Mouse (Mus musculus) adrenal gland (tissue): Measurements from ENCODE around the gene Tcaf1.

ENCODE experiments used
- intact Hi-C: fragments of 180-260 bp; cut with DNase I; formaldehyde crosslinking; loops from one replicate; pipeline ENCODE4 v1.15.1; 2025
- long read RNA-seq, 2 experiments: library from polyadenylated mRNA; unstranded; transcript quantifications; one replicate each; pipeline ENCODE4 v2.0.0; 2020; ENCODE audit warnings: borderline replicate concordance in 1 of 2; ENCODE audit not compliant: insufficient replicate concordance in 1 of 2

The Tcaf1 gene
- long read RNA-seq, experiment 1, full-length matches to known transcripts: 15 of 39 reads
- long read RNA-seq, experiment 1, partial matches to known transcripts: 11 of 39 reads
- long read RNA-seq, experiment 1, other reads (novel, unspliced or antisense): 13 of 39 reads
- long read RNA-seq, experiment 2, full-length matches to known transcripts: 22 of 63 reads
- long read RNA-seq, experiment 2, partial matches to known transcripts: 18 of 63 reads
- long read RNA-seq, experiment 2, other reads (novel, unspliced or antisense): 23 of 63 reads

DNA sequence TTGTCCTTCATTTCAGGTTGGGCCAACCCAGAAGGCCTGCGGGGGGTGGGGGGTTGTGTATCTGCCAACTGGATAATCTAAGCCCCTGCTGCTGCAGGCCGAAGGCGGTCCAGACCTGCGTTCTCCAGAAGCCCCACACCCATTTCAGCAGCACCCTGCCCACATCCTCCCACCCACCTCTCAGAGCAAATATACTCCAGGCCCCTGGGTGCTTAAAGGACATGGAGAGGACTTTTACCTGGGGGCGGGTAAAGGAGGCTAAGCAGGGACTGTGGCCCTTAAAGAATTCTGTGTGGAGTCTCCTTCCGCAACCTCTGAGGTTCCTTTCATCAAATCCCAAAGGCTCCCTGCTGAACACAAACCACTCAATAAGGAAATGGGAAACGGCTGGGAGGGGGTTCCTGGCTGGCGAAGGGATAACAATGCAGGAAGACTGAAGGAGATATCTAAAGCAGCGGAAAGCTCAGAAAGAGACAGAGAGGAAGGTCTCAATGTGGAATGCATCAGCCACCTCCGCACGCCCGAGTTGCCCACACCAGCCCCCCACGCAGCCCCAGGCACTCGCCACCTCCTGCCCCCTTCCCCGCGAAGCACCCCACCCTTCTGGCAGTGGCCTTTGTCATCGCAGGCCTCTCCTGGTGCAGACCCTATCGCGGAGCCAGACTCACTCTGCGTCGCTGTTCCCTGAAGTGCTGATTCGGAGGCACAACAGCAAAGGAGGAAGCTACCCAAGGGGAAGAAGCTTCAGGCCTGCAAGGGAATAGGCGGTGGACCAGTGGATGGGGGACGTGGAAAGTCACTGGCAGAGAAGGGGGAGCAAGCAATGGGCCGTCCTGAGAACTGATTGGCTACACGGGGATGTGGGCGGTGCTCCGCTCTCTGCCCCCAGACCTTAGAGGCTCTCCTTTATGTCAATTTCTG is at the start of gene Tcaf1:
Gene Tcaf1 (minus strand): TSS at position 798 of the 921 bp plus-strand sequence.
- intact Hi-C loops: no loop called here

DNA sequence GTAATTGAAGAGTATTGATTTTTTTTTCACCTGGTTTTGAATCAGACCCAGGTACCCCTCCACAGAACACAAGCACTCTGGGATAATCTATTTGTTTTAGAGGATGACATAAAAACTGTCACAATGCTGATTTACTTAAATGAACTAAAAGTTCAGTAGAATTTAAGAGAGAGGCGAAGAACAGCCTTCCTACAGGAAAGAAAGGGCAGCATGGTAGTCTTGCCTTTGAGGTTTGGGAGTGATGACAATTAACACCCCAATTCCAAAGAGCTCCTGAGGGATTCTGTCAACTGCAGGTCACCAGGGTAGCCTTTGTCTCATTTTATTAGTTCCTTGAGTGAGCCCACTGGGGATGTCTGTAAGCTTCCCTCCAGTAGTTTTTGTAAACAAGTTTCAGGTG is 46.2 kb upstream of the Tcaf1 start, which contains the start of gene Olfr38:
Gene Olfr38 (plus strand): TSS at position 301 of the 400 bp plus-strand sequence.
- intact Hi-C loops: no loop called here

DNA sequence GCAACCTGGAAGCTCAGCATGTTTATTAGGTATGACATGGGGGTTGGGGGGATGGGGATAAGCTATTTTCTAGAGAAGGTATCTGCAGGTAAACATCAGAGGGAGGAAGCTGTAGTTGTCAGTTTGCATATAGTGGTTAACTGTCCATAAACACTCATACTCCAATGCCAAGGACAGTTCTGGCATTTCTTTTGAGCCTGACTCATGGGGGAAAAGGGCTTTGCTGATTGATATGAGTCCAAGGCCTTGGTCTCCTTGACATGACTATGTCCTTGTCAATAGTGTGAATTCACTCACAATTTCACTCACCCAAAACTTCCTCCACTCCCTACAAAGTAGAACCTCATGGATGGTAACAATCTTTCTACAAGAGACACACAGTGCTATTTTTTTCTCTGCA is 38.0 kb upstream of the Tcaf1 start:
- intact Hi-C loops: no loop called here

DNA sequence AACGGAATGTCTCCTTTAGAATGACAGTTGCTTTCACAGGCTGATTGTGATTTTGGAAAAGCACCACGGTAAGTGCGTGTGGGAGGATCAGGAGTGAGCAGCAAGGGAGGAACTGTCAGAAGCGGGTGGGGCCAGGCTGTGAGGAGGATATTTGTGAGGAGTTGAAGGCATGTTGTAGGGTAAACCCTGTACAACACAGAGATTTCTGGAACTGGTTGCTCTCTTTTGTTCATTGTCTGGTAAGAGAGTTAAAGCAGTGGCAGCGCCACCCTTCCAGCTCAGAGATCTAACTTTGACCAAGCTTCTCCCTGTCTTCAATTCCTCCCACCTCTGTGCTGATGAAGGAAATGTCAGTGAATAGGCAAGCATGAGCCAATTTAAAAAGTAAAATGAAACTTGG is 32.4 kb upstream of the Tcaf1 start:
- intact Hi-C loops: no loop called here

DNA sequence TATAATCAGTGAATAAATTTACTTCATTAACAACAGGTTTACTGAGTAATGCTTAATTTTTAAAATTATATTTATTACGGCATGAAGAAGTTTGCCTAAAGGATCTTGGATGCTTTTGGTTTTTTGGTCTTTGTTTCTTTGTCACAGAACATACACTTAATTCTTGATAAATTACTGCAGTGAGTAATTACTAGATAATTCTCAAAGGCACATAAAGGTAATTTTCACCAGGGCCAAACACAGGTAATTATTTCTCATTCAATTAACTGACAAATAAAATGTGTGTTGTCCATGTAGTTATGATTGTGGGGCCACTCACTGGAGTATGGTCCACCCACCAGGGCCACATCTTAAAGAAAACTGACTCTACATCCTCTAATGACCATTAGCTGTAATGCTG is 29.2 kb upstream of the Tcaf1 start, which contains the start of gene Olfr453:
Gene Olfr453 (plus strand): TSS at position 301 of the 400 bp plus-strand sequence.
- intact Hi-C loops: no loop called here

DNA sequence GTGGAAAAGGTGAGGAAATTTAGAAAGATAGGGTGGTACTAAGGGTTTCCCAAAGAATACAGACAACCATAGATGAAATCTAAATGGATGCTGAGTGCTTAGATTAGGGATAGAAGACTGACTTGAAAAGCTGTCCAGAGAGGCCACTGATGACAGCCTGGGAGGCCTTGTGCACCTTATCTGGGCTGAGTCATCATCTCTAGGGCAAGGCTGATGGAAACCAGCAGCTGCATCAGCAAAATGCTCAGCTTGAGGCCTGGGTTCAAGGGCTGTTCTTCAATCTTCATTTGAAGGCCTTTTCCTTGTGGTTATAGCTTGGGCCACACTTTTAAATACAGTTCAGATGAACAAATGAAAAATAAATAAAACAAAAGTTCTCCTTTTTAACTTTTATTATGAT is 8.1 kb upstream of the Tcaf1 start:
- intact Hi-C loops: no loop called here

DNA sequence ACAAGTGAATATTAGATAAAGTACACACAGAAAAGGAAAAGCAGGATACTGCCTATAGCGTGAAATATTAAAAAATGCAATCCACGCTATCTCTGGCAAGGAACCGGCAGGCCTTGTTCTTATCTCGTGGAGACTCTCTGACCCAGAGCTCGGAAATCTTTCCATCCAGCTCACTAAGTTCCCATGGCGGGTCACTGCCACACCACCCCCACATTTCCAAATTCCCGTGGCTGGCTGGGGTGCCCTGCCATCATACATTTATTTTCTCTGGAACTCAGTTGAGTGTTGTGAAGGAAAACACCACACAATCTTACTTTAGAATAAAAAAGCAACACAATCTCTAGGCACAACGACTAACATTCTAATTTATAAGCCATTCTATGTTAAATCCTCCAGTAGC is 4.8 kb upstream of the Tcaf1 start:
- intact Hi-C loops: no loop called here

DNA sequence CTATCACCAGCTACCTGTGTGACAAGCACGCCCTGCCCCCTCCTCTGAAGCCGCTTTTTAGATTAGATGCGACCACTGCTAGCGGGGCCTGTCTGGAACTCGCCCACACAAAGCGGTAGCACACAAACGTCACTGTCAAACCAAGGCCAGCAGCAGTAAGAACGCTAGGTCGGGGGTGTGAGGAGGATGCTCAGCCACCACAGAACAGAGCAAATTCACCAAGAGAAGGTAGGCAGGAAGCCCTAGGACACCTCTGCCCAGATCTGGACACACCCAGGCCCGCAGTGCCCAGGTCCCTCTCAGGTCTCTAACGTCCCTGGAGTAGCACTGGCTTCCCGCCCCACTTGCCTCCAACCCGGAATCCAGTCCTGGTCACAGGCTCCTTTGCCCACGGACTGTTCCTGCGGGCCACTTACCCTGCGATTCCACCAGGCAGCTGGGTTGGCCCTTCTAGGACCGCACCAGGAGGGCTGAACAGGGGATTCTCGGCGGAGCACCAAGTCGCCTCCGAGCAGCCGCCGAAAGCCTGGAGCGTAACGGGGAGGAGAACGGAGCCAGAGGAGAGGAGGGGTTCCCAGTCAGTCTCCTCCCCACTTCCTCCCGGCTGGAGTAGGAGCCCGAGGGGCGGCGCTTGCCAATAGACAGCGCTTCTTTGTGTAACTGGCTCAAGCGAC is 17.2 kb downstream of the Tcaf1 start:
- intact Hi-C loops: no loop called here

DNA sequence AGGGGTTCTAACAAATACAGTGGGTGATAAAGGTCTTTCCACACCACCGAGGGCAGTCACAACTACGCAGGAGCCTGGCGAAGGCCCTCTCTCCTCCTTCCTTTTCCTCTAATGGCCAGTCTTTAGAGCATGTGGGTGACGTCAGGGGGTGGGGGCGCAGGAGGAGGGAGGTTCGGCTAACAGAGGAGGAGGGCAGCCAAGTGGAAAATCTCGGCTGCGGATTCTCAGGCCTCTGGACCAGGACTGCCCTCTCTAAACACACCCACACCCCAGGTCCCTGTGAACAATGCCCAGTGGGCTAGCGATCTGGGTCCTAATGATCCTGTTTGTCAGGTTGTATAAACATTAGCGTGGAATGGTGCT is 17.8 kb downstream of the Tcaf1 start:
- intact Hi-C loops: no loop called here

DNA sequence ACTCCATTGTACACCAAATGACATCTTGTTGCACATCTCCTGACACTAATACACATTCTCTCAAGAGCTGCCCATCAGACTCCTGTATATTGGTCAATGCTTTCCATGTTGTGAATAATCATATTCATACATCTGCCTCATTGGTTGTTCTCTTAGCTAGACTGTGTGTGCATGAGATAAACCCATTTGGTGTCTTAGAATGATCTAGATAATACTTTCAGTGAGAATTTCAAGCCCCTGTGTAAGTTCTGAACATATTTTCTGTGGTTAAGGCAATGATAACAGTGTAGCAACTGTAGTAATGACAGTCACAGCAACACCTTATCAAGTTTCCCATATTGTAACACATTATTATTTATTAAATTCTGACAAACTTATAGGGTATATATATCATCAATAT is 20.1 kb downstream of the Tcaf1 start:
- intact Hi-C loops: no loop called here

DNA sequence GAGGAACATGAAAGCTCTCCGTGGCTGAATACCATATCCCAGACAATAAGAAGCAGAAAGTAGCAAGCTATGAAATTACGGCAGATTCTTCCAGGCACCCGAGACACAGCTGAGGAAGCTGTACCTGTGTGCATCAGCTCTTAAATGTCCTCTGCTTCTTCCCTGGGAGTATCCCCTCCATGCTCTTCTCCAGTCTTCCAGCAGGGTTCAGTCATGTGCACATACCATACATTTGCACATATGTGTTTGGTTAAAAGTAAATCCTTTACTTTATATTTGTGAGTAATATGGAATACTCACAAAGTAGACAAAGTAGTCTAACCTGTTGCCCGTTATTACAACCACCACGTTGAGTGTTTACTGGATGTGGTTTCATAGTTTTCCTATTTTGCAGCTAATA is 22.0 kb downstream of the Tcaf1 start:
- intact Hi-C loops: no loop called here

DNA sequence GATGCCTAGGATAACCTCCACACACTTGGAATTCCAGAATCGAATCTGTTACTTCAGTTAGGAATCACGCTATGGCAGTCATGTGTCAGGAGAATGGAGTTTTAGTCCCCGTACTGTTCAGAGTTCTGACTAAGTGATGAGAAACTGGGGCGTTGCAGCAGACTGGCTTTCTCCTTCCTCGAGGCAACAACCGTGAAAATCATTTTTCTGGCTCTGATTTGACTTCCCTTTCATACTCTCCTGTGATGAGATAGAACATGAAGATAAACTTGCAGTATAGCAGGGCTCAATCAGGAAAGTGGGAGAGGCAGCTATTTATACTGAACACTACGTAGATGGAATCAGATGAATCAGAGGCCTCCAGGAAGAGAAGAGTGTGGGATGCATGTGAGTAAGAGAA is 29.8 kb downstream of the Tcaf1 start:
- intact Hi-C loops: no loop called here

DNA sequence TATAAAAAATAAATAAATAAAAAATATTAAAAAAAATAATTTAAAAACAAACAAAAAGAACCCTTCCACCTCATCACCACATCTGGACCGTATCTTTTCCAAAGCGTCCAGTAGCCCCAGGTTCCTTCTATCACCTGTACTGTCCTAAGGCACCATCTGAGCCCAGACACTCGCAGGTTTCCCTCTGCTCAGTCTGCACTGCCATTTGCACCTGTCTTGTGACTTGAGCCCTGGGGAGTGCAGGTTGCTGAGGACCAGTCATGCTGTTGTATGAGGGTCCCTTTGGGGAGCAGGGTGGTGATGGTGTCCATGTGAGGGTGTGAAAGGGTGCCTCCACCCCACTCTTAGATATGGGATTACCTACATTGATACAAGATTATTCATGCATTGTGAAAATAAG is 33.9 kb downstream of the Tcaf1 start:
- intact Hi-C loops: no loop called here

DNA sequence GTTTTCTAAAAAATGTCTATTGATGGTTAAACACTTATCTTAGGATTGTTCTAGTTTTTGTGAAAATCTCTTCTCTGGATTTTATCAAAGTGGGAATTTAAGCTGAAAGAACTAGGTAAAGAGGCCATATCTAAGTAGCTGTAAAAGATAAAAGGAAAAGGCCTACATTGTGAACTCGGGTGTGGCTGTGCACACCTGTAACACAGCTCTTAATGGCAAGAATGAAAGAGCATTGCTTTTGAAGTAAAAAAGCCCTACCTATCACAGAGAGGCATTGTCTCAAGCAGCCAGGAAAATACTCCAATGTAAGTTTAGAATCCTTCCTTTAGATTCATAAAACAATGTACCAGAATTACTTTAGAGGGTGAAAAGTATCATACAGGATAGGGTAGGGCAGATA is 38.1 kb downstream of the Tcaf1 start:
- intact Hi-C loops: no loop called here

DNA sequence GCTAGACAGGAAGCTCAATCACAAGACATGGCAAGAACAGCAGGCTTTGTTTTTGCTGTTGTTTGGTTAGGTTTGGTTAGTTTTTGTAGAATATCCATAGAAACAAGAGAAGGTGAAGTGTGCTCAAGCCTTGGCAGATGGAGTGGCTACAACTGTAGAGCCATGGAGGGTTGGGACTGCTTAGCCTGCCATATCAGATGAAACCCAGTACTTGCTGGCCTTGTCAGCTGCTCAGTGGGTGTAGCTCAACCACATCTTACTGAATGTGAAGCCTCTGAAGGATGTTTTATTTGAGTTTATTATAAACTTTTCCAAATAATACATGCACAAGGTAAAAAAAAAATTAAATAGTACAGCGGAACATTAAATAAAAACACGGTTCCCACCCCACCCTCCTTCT is 42.2 kb downstream of the Tcaf1 start:
- intact Hi-C loops: no loop called here

DNA sequence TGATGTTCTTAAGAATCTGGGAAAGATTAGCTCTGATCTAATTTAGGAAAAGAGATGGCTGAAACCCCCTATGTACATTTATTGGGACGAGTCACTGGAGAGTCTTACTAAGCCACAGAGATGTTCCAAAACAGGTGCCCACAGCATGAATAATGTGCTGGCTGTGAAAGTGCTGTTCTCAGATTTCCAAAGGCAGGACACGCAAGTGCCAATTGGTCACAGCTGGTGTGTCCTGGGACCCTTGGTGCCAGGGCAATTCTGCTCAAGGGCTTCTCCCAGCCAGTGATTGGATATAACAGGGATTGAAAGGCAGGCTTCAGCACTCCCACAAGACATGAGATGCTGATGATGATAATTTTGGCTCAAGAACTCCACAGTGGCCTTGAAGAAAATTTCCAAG is 48.1 kb downstream of the Tcaf1 start:
- intact Hi-C loops: no loop called here

DNA sequence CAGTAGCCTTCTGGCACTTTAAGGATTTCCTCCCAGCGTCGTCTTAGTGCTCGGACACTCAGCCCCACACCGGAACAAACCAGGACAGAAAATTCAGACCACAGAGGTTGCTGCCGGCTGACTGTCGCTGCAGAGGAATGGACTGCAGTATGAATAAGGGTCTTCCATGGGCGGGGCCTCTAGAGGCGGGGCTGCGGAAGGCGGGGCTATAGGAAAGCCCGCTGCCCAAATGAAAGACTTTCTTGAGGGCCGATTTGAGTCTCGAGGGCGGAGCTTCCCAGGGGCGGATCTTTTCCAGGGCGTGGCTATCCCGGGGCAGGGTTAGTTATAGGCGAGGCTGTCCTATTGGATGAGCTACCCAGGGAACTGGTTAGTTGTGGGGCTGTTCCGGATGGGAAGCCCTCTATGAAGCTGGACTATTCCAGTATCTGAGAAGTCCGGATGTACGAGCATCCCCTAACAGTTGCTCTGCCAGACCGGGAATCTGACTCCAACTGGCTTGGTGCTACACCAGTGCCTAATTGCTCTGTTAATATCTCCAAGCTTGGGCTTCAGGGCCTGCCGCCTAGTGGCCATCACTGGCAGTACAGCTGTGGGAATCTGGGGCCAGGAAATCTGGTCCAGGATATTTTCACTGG is 64.9 kb downstream of the Tcaf1 start, which contains the start of gene Tcaf2:
Gene Tcaf2 (minus strand): TSS at position 343 of the 638 bp plus-strand sequence.
- intact Hi-C loops: no loop called here

DNA sequence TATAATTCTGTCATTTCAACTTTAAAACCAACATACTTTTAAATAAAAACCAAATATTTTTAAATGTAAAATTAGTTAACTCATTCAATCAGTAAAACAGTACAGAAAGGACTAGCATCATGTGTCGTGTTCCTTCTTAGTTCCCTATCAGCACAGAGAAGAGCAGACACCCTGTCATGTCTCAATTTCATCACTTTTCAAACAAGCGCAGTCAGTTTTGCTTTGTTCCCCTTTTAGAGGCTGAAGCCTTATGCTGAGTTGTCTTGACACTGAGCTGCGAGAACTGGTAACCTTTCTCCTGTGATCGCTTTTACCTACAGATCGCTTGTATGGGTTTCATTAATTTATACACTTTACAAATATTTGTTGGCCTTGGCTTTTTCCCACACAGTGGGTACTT is 75.5 kb downstream of the Tcaf1 start:
- intact Hi-C loops: no loop called here

DNA sequence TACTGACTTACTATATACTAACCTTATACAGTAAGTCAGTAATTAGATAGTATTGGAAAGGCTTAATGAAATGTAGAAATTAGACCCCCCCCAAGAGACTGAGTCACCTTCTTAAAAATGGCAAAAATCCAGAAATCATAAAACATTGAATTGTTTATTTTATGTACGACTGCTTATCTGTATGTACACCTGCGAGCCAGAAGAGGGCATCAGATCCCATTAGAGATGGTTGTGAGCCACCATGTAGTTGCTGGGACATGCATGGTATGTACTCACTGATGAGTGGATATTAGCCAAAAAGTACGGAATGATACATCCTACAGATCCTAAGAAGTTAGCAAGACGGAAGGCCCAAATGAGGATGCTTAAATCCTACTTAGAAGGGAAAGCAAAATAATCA is 78.5 kb downstream of the Tcaf1 start:
- intact Hi-C loops: no loop called here
